Mouse (Mus musculus) CH12.LX (cell line): ENCODE data around the gene Sort1. TPM values are rescaled to one million over a fixed set of nuclear protein-coding genes. Genes with fewer than 3 reads are reported as not detected.

Experiments used
- DNase-seq: peaks from one replicate; pipeline ENCODE4 v3.0.0-alpha.2; 2013; ENCODE audit errors: extremely low read depth
- H3K27ac ChIP-seq: 2 replicates; pipeline ENCODE4 v1.5.1; 2012; ENCODE audit warnings: low read depth, mild to moderate bottlenecking, control low read depth, moderate library complexity; ENCODE audit not compliant: insufficient read depth
- H3K27me3 ChIP-seq: replicated peaks from 2 replicates; pipeline ENCODE3; 2012; ENCODE audit warnings: inconsistent platforms
- H3K36me3 ChIP-seq, 2 experiments: replicated peaks in 1 of 2; 2 replicates each; pipeline versions ENCODE3 to v1.6.1; 2012; ENCODE audit warnings: inconsistent platforms in 1 of 2, low read length in 1 of 2, mild to moderate bottlenecking in 1 of 2, mixed read lengths in 1 of 2, moderate library complexity in 1 of 2; ENCODE audit not compliant: control insufficient read depth in 1 of 2, insufficient read depth in 1 of 2
- H3K4me1 ChIP-seq, 2 experiments: 2 replicates each; pipeline ENCODE4 v1.6.1; 2012; ENCODE audit warnings: inconsistent platforms in 1 of 2, moderate library complexity in 1 of 2; ENCODE audit not compliant: insufficient read depth in 2 of 2, control insufficient read depth in 1 of 2
- H3K4me2 ChIP-seq: 2 replicates; pipeline ENCODE4 v1.6.1; 2012; ENCODE audit warnings: low read depth, mild to moderate bottlenecking, control low read depth; ENCODE audit not compliant: poor library complexity, insufficient read depth, severe bottlenecking
- H3K4me3 ChIP-seq, 3 experiments: fragments of 150-350 bp in 1 of 3; sonication (generic) in 1 of 3; replicated peaks in 1 of 3; 2 replicates each; pipeline versions ENCODE3 to v1.5.1; 2011 to 2012; ENCODE audit warnings: low read depth in 2 of 3, low read length in 2 of 3, mild to moderate bottlenecking in 2 of 3, moderate library complexity in 2 of 3, control low read depth in 1 of 3, improper control_type of control experiment in 1 of 3, inconsistent platforms in 1 of 3, mixed read lengths in 1 of 3; ENCODE audit not compliant: poor library complexity in 1 of 3
- H3K79me2 ChIP-seq: replicated peaks from 2 replicates; pipeline ENCODE4 v1.6.1; 2012; ENCODE audit warnings: mild to moderate bottlenecking, moderate library complexity; ENCODE audit not compliant: control insufficient read depth, poor library complexity, insufficient read depth, severe bottlenecking; ENCODE audit errors: extremely low read depth
- H3K9ac ChIP-seq: 2 replicates; pipeline ENCODE4 v1.6.1; 2012; ENCODE audit warnings: low read depth, mild to moderate bottlenecking, control low read depth, moderate library complexity; ENCODE audit not compliant: insufficient read depth
- H3K9me3 ChIP-seq: replicated peaks from 2 replicates; pipeline ENCODE3; 2012; ENCODE audit warnings: low read length, inconsistent platforms, mixed read lengths
- BHLHE40 ChIP-seq: IDR thresholded peaks from 2 replicates; pipeline ENCODE4 v1.6.1; 2011; ENCODE audit warnings: mild to moderate bottlenecking, low read depth, low read length, improper control_type of control experiment
- CHD1 ChIP-seq: IDR thresholded peaks from 2 replicates; pipeline ENCODE4 v1.6.1; 2012; ENCODE audit warnings: low read depth, low read length, improper control_type of control experiment, inconsistent platforms
- CHD2 ChIP-seq: IDR thresholded peaks from 2 replicates; pipeline ENCODE4 v1.6.1; 2011; ENCODE audit warnings: low read length, improper control_type of control experiment
- CTCF ChIP-seq, 2 experiments: IDR thresholded peaks in 1 of 2; conservative IDR thresholded peaks in 1 of 2; 2 replicates each; pipeline ENCODE4 v1.5.1; 2011 to 2012; ENCODE audit warnings: low read depth in 2 of 2, low read length in 2 of 2, improper control_type of control experiment in 1 of 2, inconsistent platforms in 1 of 2, mild to moderate bottlenecking in 1 of 2, moderate library complexity in 1 of 2
- E2F4 ChIP-seq: IDR thresholded peaks from 2 replicates; pipeline ENCODE4 v1.6.1; 2011; ENCODE audit warnings: low read depth, low read length, improper control_type of control experiment; ENCODE audit not compliant: insufficient replicate concordance
- ELF1 ChIP-seq: IDR thresholded peaks from 2 replicates; pipeline ENCODE4 v1.6.1; 2014; ENCODE audit warnings: low read depth, mild to moderate bottlenecking, inconsistent platforms, low read length, improper control_type of control experiment
- EP300 ChIP-seq: IDR thresholded peaks from 2 replicates; pipeline ENCODE4 v1.6.1; 2011; ENCODE audit warnings: low read length, improper control_type of control experiment
- ETS1 ChIP-seq: conservative IDR thresholded peaks from 2 replicates; pipeline ENCODE4 v1.6.1; 2012; ENCODE audit warnings: low read depth, mild to moderate bottlenecking, inconsistent platforms, low read length, improper control_type of control experiment, moderate library complexity
- GABPA ChIP-seq: IDR thresholded peaks from 2 replicates; pipeline ENCODE4 v1.6.1; 2012; ENCODE audit warnings: low read depth, low read length, improper control_type of control experiment, inconsistent platforms; ENCODE audit not compliant: insufficient replicate concordance
- HCFC1 ChIP-seq: IDR thresholded peaks from 2 replicates; pipeline ENCODE4 v1.6.1; 2012; ENCODE audit warnings: low read depth, mild to moderate bottlenecking, inconsistent platforms, low read length, improper control_type of control experiment
- IRF4 ChIP-seq: IDR thresholded peaks from 2 replicates; pipeline ENCODE4 v1.6.1; 2014; ENCODE audit warnings: low read depth, mild to moderate bottlenecking, inconsistent platforms, low read length, improper control_type of control experiment
- JUN ChIP-seq: IDR thresholded peaks from 2 replicates; pipeline ENCODE4 v1.6.1; 2011; ENCODE audit warnings: low read depth, mild to moderate bottlenecking, low read length, improper control_type of control experiment, moderate library complexity; ENCODE audit not compliant: insufficient read depth
- JUND ChIP-seq: conservative IDR thresholded peaks from 2 replicates; pipeline ENCODE4 v1.6.1; 2011; ENCODE audit warnings: low read depth, low read length, improper control_type of control experiment
- KAT2A ChIP-seq: IDR thresholded peaks from 2 replicates; pipeline ENCODE4 v1.6.1; 2012; ENCODE audit warnings: low read length, improper control_type of control experiment, inconsistent platforms; ENCODE audit not compliant: insufficient replicate concordance
- MAX ChIP-seq: IDR thresholded peaks from 2 replicates; pipeline ENCODE4 v1.6.1; 2011; ENCODE audit warnings: low read length, improper control_type of control experiment
- MEF2A ChIP-seq: IDR thresholded peaks from 2 replicates; pipeline ENCODE4 v1.6.1; 2014; ENCODE audit warnings: low read depth, mild to moderate bottlenecking, inconsistent platforms, low read length, improper control_type of control experiment, borderline replicate concordance
- MYC ChIP-seq: IDR thresholded peaks from 2 replicates; pipeline ENCODE4 v1.6.1; 2011; ENCODE audit warnings: low read depth, mild to moderate bottlenecking, improper control_type of control experiment, low read length
- NELFE ChIP-seq: IDR thresholded peaks from 2 replicates; pipeline ENCODE4 v1.6.1; 2011; ENCODE audit warnings: low read depth, low read length, improper control_type of control experiment
- NRF1 ChIP-seq: IDR thresholded peaks from 2 replicates; pipeline ENCODE4 v1.6.1; 2014; ENCODE audit warnings: low read depth, mild to moderate bottlenecking, inconsistent platforms, low read length, improper control_type of control experiment, moderate library complexity
- PAX5 ChIP-seq: IDR thresholded peaks from 2 replicates; pipeline ENCODE4 v1.6.1; 2012; ENCODE audit warnings: low read length, inconsistent platforms, mixed read lengths
- POLR2A ChIP-seq: IDR thresholded peaks from 2 replicates; pipeline ENCODE4 v1.6.1; 2011; ENCODE audit warnings: low read depth, mild to moderate bottlenecking, improper control_type of control experiment, low read length
- SIN3A ChIP-seq: IDR thresholded peaks from 2 replicates; pipeline ENCODE4 v1.6.1; 2012; ENCODE audit warnings: low read length, improper control_type of control experiment, inconsistent platforms
- SMC3 ChIP-seq: IDR thresholded peaks from 2 replicates; pipeline ENCODE4 v1.6.1; 2011; ENCODE audit warnings: low read depth, low read length, improper control_type of control experiment
- TBP ChIP-seq: conservative IDR thresholded peaks from 2 replicates; pipeline ENCODE4 v1.6.1; 2011; ENCODE audit warnings: low read depth, low read length, improper control_type of control experiment
- TCF12 ChIP-seq: IDR thresholded peaks from 2 replicates; pipeline ENCODE4 v1.6.1; 2014; ENCODE audit warnings: low read depth, mild to moderate bottlenecking, inconsistent platforms, low read length, improper control_type of control experiment
- UBTF ChIP-seq: IDR thresholded peaks from 2 replicates; pipeline ENCODE4 v1.6.1; 2012; ENCODE audit warnings: low read depth, mild to moderate bottlenecking, inconsistent platforms, low read length, improper control_type of control experiment, moderate library complexity
- USF1 ChIP-seq: IDR thresholded peaks from 2 replicates; pipeline ENCODE4 v1.6.1; 2014; ENCODE audit warnings: low read depth, mild to moderate bottlenecking, inconsistent platforms, low read length, improper control_type of control experiment
- USF2 ChIP-seq: conservative IDR thresholded peaks from 2 replicates; pipeline ENCODE4 v1.6.1; 2011; ENCODE audit warnings: low read depth, low read length, improper control_type of control experiment
- ZKSCAN1 ChIP-seq: IDR thresholded peaks from 2 replicates; pipeline ENCODE4 v1.6.1; 2012; ENCODE audit warnings: low read depth, inconsistent platforms, low read length, improper control_type of control experiment, borderline replicate concordance
- ZMIZ1 ChIP-seq: IDR thresholded peaks from 2 replicates; pipeline ENCODE4 v1.6.1; 2012; ENCODE audit warnings: low read depth, mild to moderate bottlenecking, inconsistent platforms, low read length, improper control_type of control experiment
- dilution Hi-C: fragments of 300-500 bp; cut with MboI; formaldehyde crosslinking; loops from 2 replicates; pipeline ENCODE4 v1.14.3; 2020; ENCODE audit warnings: low sequenced_read_pairs; ENCODE audit not compliant: extremely low pct_unique_long_range_greater_than_20kb, extremely low pct_ligation_motif_present
- in situ Hi-C: fragments of 300-500 bp; cut with MboI; formaldehyde crosslinking; loops from 3 replicates; pipeline ENCODE4 v1.14.3; 2019; ENCODE audit warnings: low sequenced_read_pairs, low pct_ligation_motif_present, low pct_unique_long_range_greater_than_20kb, mixed read lengths
- polyA plus RNA-seq: library from polyadenylated mRNA; unstranded; fragments of >175 nt; gene quantifications from 2 replicates; pipeline ENCODE4 v1.2.1, GENCODE M21; 2012; ENCODE audit warnings: low read depth; ENCODE audit not compliant: insufficient read length
- total RNA-seq, 2 experiments: library from RNA; depleted of rRNA; stranded (reverse); fragments of 300-350 nt in 1 of 2; fragments of >200 nt in 1 of 2; gene quantifications; 2 replicates each; pipeline ENCODE4 v1.2.3; 2012 to 2014

Gene Sort1
- total and polyA plus RNA-seq, 3 experiments, result 0.15 to 1.2 (median 0.90) TPM

DNA sequence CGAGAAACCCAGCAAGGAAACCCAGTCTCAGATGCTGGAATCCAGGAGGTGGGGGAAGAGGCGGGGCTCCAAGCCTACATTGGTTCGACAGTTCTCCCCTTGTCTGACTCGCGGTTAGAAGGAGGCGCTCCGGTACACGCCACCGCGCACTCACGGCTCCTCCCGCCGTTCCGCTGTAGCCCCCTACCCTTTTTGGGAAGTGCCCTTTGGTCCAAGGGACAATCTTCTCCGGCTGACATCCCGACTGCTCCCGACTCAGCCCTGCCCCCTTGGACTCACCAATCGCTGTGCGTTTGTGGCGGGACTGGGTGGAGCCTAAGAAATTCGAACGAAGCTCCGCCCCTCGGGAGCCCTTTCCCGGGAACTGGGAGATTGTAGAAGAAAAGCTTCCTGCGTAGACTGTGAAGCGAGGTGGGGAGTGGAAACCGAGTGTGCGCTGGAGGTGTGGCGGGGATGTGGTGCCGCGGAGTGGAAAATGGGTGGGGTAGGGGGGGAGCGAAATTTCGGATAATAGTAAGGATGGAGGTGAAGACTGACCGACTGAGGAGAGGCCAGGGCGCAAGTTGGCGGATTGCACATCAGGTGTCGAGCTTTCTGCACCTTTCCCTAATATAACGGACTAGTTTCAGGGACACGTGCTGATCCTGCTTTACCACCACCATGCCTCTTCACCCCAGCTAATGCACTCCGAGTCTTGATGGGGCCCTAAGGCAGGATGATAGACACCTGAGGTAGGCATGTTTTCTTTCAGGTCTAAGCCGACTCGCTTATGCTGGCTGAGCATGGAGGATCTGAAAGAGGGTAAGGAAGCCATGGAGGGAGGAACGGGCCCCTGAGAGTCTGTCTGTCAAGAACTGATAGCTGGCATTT is 99.8 kb downstream of the Sort1 start, which contains the start of gene Psrc1:
Gene Psrc1, plus strand, starts transcription at position 355 of the 870 bp plus-strand sequence.
- DNase-seq, result peak; percentile 80
- peak within 1 kb of the TSS; percentile 90 for H3K27ac ChIP-seq
- no peaks in the 10 kb centered on the region for H3K27me3 ChIP-seq
- H3K4me2 ChIP-seq, result peak within 1 kb of the TSS; percentile 62
- peaks cover 10 to 45% of the 10 kb centered on the region in 2 experiments for H3K4me1 ChIP-seq
- in situ Hi-C loops (loop anchor here (10.0 kb wide), 1 partner anchor 219 kb away; no protein-coding TSS in a partner anchor), dilution Hi-C loops (no loop called here)
- H3K79me2 ChIP-seq, result peaks cover 8% of the 10 kb centered on the region; the same call in 1 of the 2 replicates
- peaks cover 22 to 52% of the 10 kb centered on the region in 2 experiments for H3K36me3 ChIP-seq
- H3K9ac ChIP-seq, result peak within 1 kb of the TSS; percentile 79
- H3K9me3 ChIP-seq, result no peaks in the 10 kb centered on the region
- peak; percentile 55; the same call in 1 of the 2 replicates for TF ChIP-seq ZMIZ1
- 0 out of 2 replicates have a peak, but pooled peaks have one; percentile 12 for TF ChIP-seq MAX
- TF ChIP-seq NELFE, result peak; percentile 40; the same call in 1 of the 2 replicates
- no peak for TF ChIP-seq EP300
- no peak; the same call in 1 of the 2 replicates for TF ChIP-seq TCF12
- peak; percentile 20; the same call in 1 of the 2 replicates for TF ChIP-seq HCFC1
- peak; percentile 38; the same call in 1 of the 2 replicates for TF ChIP-seq ELF1
- TF ChIP-seq MEF2A, result peak; percentile 34; the same call in 1 of the 2 replicates
- H3K4me3 ChIP-seq, result peak within 1 kb of the TSS; percentile 71 to 93 (median 78)

DNA sequence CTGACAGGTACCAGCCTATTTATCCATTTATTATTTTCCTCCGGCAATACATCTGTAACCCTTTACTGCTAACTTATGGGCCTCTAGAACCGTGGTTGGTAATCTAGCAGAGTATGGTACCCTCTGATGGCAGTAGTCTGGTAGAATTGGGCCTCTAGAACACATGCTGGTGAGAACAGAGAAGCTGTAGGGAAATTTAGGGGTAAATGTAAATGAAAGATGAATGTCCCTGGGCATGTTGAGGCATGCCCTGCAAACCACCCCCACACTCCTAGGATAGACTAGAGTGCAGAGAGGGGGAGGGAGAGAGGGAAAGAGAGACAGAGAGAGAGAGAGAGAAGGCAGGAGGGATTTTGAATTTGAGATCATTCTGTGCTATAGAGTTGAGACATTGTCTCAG is 100.5 kb downstream of the Sort1 start:
- Histone ChIP-seq H3K4me3 (peak overlapping the region; percentile 71 to 93 (median 78)), H3K9ac (peak overlapping the region; percentile 79), H3K36me3 (peaks cover 22 to 50% of the 10 kb centered on the region in 2 experiments), H3K4me2 (peak overlapping the region; percentile 39), H3K4me1 (peaks cover 11 to 50% of the 10 kb centered on the region in 2 experiments), H3K79me2 (peaks cover 8% of the 10 kb centered on the region; the same call in 1 of the 2 replicates), H3K27me3 (no peaks in the 10 kb centered on the region), H3K27ac (peak overlapping the region; percentile 90), H3K9me3 (no peaks in the 10 kb centered on the region)
- in situ Hi-C loops, result loop anchor here (10.0 kb wide), 1 partner anchor 220 kb away; no protein-coding TSS in a partner anchor
- DNase-seq, result peak; percentile 80
- dilution Hi-C loops, result no loop called here
- peak; percentile 73 for TF ChIP-seq TBP
- TF ChIP-seq POLR2A, result peak; percentile 3; the same call in 1 of the 2 replicates
- peak; percentile 100 for TF ChIP-seq CHD1
- TF ChIP-seq BHLHE40, result peak; percentile 76
- peak; percentile 91 for TF ChIP-seq MYC
- no peak for TF ChIP-seq ZKSCAN1
- peak; percentile 55 for TF ChIP-seq ETS1
- no peak for TF ChIP-seq USF1
- no peak for TF ChIP-seq NRF1
- TF ChIP-seq KAT2A, result no peak
- TF ChIP-seq TCF12, result peak; percentile 76; the same call in 1 of the 2 replicates
- no peak for TF ChIP-seq PAX5
- no peak for TF ChIP-seq ZMIZ1
- TF ChIP-seq IRF4, result peak; percentile 85
- TF ChIP-seq GABPA, result no peak
- TF ChIP-seq UBTF, result no peak
- TF ChIP-seq E2F4, result no peak
- TF ChIP-seq CTCF (conservative IDR thresholded peaks at IDR 0.05 in 1 of 2, IDR thresholded peaks at IDR 0.05 in 1 of 2; ENCODE audit: low read depth in 2 of 2, low read length in 2 of 2), result no peak
- TF ChIP-seq USF2, result no peak
- no peak for TF ChIP-seq SMC3
- peak; percentile 83 for TF ChIP-seq MEF2A
- TF ChIP-seq CHD2, result peak; percentile 93
- TF ChIP-seq JUN, result no peak
- peak; percentile 90; the same call in 1 of the 2 replicates for TF ChIP-seq SIN3A
- TF ChIP-seq EP300, result peak; percentile 79
- TF ChIP-seq JUND, result no peak; the same call in 1 of the 2 replicates
